Mouse (Mus musculus) C2C12 (cell line): ENCODE measurements around the gene Sppl2a. TPM values are rescaled to one million over a fixed set of nuclear protein-coding genes. Genes with fewer than 3 reads are reported as not detected.
A peak's percentile ranks its signal among the peaks of the same experiment; 100 is the strongest.

Experiments
- H3K27me3 ChIP-seq: one replicate; pipeline ENCODE4 v1.6.1; 2011; ENCODE audit not compliant: control insufficient read depth, insufficient read depth, insufficient read length
- H3K36me3 ChIP-seq: one replicate; pipeline ENCODE4 v1.6.1; 2011; ENCODE audit not compliant: control insufficient read depth, insufficient read depth
- H3K4me3 ChIP-seq: one replicate; pipeline ENCODE4 v1.5.1; 2011; ENCODE audit warnings: mild to moderate bottlenecking, control low read depth; ENCODE audit not compliant: poor library complexity, insufficient read depth, severe bottlenecking
- H3K79me2 ChIP-seq: one replicate; pipeline ENCODE4 v1.6.1; 2011; ENCODE audit not compliant: control insufficient read depth, insufficient read depth
- H3K79me3 ChIP-seq: one replicate; pipeline ENCODE4 v1.6.1; 2011; ENCODE audit warnings: low read depth, control low read depth
- H3ac ChIP-seq: one replicate; pipeline ENCODE3; 2011; ENCODE audit warnings: low read depth; ENCODE audit not compliant: control insufficient read depth, insufficient read length
- CEBPB ChIP-seq: IDR thresholded peaks from one replicate; pipeline ENCODE4 v1.6.1; 2011; ENCODE audit warnings: low read depth, mild to moderate bottlenecking, control low read depth, moderate library complexity
- CTCF ChIP-seq: IDR thresholded peaks from one replicate; pipeline ENCODE4 v1.5.1; 2011; ENCODE audit not compliant: control insufficient read depth, insufficient read depth, insufficient read length
- FOSL1 ChIP-seq: IDR thresholded peaks from one replicate; pipeline ENCODE4 v1.8.0; 2011; ENCODE audit warnings: mild to moderate bottlenecking, low read length; ENCODE audit not compliant: poor library complexity, insufficient read depth, severe bottlenecking
- MAX ChIP-seq: IDR thresholded peaks from one replicate; pipeline ENCODE4 v1.6.1; 2011; ENCODE audit warnings: mild to moderate bottlenecking, control low read depth
- MYOD1 ChIP-seq: IDR thresholded peaks from one replicate; pipeline ENCODE4 v1.6.1; 2011; ENCODE audit warnings: low read depth; ENCODE audit not compliant: control insufficient read depth, insufficient read length
- MYOG ChIP-seq: IDR thresholded peaks from one replicate; pipeline ENCODE4 v1.6.1; 2011; ENCODE audit not compliant: control insufficient read depth, insufficient read length; ENCODE audit errors: extremely low read depth
- USF1 ChIP-seq: IDR thresholded peaks from one replicate; pipeline ENCODE4 v1.6.1; 2011; ENCODE audit warnings: low read depth, mild to moderate bottlenecking, control low read depth, moderate library complexity
- polyA plus RNA-seq: library from polyadenylated mRNA; unstranded; fragments of >200 nt; fragmentation: generic; extraction: Trizol; gene quantifications from one replicate; pipeline ENCODE4 v1.2.1, GENCODE M21; 2012; ENCODE audit warnings: missing spikeins

Sppl2a gene
- polyA plus RNA-seq, 1 experiment, result 15.3 TPM

DNA sequence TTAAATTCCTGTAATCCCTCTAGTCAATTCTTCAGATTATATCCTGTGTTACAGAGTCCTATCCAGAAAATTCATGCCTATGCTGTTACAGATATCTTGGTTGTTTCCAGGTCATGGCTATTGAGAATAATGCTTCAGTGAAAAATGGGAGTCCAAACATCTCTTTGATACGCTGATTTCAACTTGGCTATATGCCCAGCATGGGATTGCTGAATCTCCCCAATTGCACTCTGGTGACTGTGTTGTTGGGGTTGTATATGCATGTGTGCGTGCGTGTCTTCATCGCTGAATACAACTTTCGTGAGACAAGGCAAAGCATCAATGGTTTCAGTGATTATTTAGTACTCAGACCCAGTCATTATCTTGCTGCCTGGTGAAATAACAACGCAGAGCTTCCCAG lies 5.0 kb upstream of the Sppl2a start:
- Histone ChIP-seq H3K4me3 (no peak overlapping the region), H3ac (no peak overlapping the region), H3K79me2 (no peaks in the 10 kb centered on the region), H3K27me3 (no peaks in the 10 kb centered on the region), H3K36me3 (no peaks in the 10 kb centered on the region), H3K79me3 (no peaks in the 10 kb centered on the region)
- no peak for TF ChIP-seq CTCF

DNA sequence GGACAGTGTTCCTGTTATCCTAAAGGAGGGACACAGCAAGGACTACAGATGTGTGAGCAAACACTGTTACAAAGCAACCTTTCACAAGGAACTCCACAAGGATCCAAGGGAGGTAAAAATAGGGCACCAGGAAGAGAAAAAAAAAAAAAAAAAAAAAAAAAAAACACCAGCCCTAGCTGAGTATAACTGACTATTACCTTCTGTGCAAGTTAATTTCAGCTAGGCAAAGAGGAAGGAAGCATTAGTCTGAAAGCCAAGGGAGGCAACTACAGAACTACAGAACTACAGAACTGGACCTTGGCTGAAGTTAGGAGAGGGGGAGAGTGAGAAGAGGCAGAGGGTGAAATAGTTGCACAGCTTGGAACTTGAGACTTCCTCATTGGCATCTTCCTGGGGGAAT lies 886 bp upstream of the Sppl2a start:
- no peak for TF ChIP-seq MAX
- no peak for TF ChIP-seq MYOG
- TF ChIP-seq CTCF, result no peak
- TF ChIP-seq MYOD1, result no peak
- no peak for TF ChIP-seq CEBPB
- no peak for TF ChIP-seq USF1
- TF ChIP-seq FOSL1, result no peak
- Histone ChIP-seq H3ac (no peak overlapping the region), H3K4me3 (no peak overlapping the region), H3K79me2 (peaks cover 25% of the 10 kb centered on the region), H3K36me3 (no peaks in the 10 kb centered on the region), H3K27me3 (no peaks in the 10 kb centered on the region), H3K79me3 (peaks cover 6% of the 10 kb centered on the region)

DNA sequence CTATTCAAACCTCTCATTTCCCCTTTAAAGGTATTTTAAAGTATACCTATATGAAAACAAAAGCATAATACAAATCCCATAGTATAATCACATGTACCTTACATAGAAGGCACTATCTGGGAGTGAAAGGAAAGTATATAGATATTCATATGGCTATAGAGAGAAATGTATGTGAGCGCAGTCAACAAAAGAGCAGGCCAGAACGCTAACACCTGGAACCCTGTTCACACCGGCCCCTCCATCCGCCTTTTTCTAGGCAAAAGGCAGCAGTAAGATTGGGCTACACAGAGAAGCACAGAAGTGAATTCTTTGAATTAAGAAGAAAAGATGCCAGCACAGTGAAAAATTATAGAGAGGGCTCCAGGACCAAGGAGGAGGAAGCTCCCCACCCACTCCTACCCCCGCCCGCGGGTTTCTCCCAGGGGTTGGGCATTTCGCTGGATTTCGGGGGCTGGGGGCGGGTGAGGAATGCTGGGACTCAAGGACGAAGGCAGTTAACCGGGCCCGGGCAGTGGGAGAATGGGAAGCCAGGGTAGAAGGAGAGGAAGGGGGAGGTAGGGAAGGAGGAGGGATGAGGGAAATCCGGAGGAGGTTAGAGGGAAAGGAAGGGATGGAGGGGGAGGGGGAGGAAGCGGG lies 656 bp downstream of the Sppl2a start:
- Histone ChIP-seq H3K27me3 (no peaks in the 10 kb centered on the region), H3ac (peak overlapping the region; percentile 56), H3K36me3 (peaks cover 4% of the 10 kb centered on the region), H3K79me2 (peaks cover 25% of the 10 kb centered on the region), H3K4me3 (peak overlapping the region; percentile 72), H3K79me3 (peaks cover 6% of the 10 kb centered on the region)
- no peak for TF ChIP-seq MYOD1
- TF ChIP-seq CEBPB, result no peak
- no peak for TF ChIP-seq MAX
- no peak for TF ChIP-seq CTCF
- TF ChIP-seq USF1, result no peak
- no peak for TF ChIP-seq MYOG
- no peak for TF ChIP-seq FOSL1

- Histone ChIP-seq H3K27me3 (no peaks in the 10 kb centered on the region), H3K79me3 (peaks cover 6% of the 10 kb centered on the region), H3K4me3 (peak overlapping the region; percentile 72), H3ac (no peak overlapping the region), H3K36me3 (peaks cover 5% of the 10 kb centered on the region), H3K79me2 (peaks cover 25% of the 10 kb centered on the region)
- TF ChIP-seq MYOD1 (no peak), USF1 (no peak)
Observed at GRCm38 (mm10) chr2:126931784-126932183, 1.3 kb downstream of the Sppl2a start.

- H3K79me2 ChIP-seq, result peaks cover 25% of the 10 kb centered on the region
- H3K4me3 ChIP-seq, result no peak overlapping the region
- H3K36me3 ChIP-seq, result peaks cover 11% of the 10 kb centered on the region
- H3K79me3 ChIP-seq, result peaks cover 6% of the 10 kb centered on the region
- no peak for TF ChIP-seq USF1
- TF ChIP-seq MAX, result no peak
- no peak for TF ChIP-seq FOSL1
- TF ChIP-seq MYOG, result no peak
- TF ChIP-seq CEBPB, result no peak
- TF ChIP-seq CTCF, result no peak
- no peak for TF ChIP-seq MYOD1
- H3ac ChIP-seq, result no peak overlapping the region
- no peaks in the 10 kb centered on the region for H3K27me3 ChIP-seq
Observed at GRCm38 (mm10) chr2:126928681-126929080, 4.4 kb downstream of the Sppl2a start.

DNA sequence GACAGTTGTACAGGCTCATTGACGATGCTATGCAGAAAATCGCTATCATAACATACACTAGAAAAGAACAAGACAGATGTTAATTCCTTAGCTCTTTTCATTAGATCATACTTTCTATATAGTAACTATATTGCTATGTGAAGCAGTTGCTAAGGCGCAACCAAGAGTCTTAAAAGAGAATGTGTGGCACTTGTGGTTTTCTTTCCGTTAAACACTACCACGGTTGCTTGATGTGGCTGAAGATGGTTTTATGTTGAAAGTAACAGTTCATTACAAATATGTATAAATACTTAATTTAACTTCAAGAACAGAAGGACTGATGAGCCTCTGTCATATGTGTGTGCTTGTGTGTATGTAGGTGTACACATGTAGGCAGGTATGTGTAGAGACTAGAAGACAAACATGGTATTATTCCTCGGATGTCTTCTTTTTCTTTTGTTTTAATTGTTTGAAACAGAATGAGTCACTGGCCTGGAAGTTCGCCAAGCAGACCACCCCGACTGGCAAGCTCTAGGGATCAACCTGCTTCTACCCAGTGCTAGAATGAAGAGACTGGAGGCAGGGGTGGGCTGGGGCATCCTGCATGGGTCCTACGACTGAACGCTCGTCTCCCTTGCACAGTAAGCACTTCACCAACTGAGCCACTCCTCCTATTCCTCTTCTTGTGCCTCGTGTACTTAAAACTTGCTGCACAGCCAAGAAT lies 12.5 kb downstream of the Sppl2a start:
- Histone ChIP-seq H3K79me2 (no peaks in the 10 kb centered on the region), H3K79me3 (no peaks in the 10 kb centered on the region), H3K36me3 (peaks cover 58% of the 10 kb centered on the region), H3K4me3 (no peak overlapping the region), H3K27me3 (no peaks in the 10 kb centered on the region), H3ac (no peak overlapping the region)
- TF ChIP-seq USF1 (no peak), FOSL1 (no peak), MYOG (no peak), MYOD1 (no peak)
